Mouse (Mus musculus) lung, postnatal 0 days (tissue): ENCODE measurements around the gene Lypd3.

Source experiments
- CTCF ChIP-seq: IDR thresholded peaks from 2 replicates; pipeline ENCODE4 v1.5.1; 2016; ENCODE audit warnings: antibody characterized with exemption, mild to moderate bottlenecking
- EP300 ChIP-seq: IDR thresholded peaks from 2 replicates; pipeline ENCODE4 v1.6.1; 2016; ENCODE audit warnings: antibody characterized with exemption, mild to moderate bottlenecking, control low read depth

- TF ChIP-seq CTCF (no peak), EP300 (no peak)
These were observed 25.4 kb upstream of the Lypd3 start for GRCm38 (mm10) chr7:24610879-24611494.
